Mouse (Mus musculus): ENCODE results near the gene Tmem80. TPM values are rescaled to one million over a fixed set of nuclear protein-coding genes. Genes with fewer than 3 reads are reported as not detected.

Tmem80 gene
- polyA plus RNA-seq, 1 experiment from 2014 or later = 35.1 TPM

- ATAC-seq = no peak
- H3K9ac ChIP-seq = no peak overlapping the region
- no peaks in the 10 kb centered on the region for H3K9me3 ChIP-seq
- H3K4me1 ChIP-seq (replicated peaks) = peaks cover 21% of the 10 kb centered on the region; the same call in 1 of the 2 replicates
- H3K4me2 ChIP-seq (replicated peaks) = peak overlapping the region; percentile 33
- no peaks in the 10 kb centered on the region for H3K36me3 ChIP-seq
- H3K27me3 ChIP-seq (replicated peaks) = no peaks in the 10 kb centered on the region
- H3K27ac ChIP-seq = peak overlapping the region; percentile 76
- WGBS = 83% methylated on average over 2 of the region's 2 CpGs
- no peak overlapping the region for H3K4me3 ChIP-seq (replicated peaks)
Measured at GRCm38 (mm10) chr7:141343230-141343629, 15.7 kb downstream of the Tmem80 start.

DNA sequence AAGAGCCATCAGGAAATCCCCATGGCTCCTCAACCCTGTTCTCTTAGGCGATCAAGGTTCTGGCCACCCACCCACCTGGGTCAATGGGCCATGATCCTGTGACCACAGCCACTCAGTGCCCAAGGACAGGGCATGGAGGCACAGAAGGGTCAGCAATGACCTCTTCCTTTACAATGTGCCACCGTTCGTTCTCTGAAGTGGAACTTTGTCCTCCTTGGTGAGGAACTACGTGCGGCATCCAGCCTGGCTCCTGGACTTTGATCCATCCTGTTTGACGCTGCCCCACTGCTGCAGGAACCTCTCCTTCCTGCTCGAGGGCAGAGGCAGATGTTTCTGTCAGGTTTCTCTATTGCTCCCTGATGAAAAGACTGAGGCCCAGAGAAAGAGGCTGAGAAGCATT, 16.2 kb downstream of the Tmem80 start:
- peak overlapping the region; percentile 33 for H3K4me2 ChIP-seq (replicated peaks)
- no peaks in the 10 kb centered on the region for H3K36me3 ChIP-seq
- ATAC-seq = peak; percentile 50
- no peak overlapping the region for H3K9ac ChIP-seq
- peak overlapping the region; percentile 76 for H3K27ac ChIP-seq
- 56% methylated on average over 7 of the region's 7 CpGs for WGBS
- no peaks in the 10 kb centered on the region for H3K9me3 ChIP-seq
- H3K4me1 ChIP-seq (replicated peaks) = peaks cover 19% of the 10 kb centered on the region; the same call in 1 of the 2 replicates
- H3K27me3 ChIP-seq (replicated peaks) = no peaks in the 10 kb centered on the region
- no peak overlapping the region for H3K4me3 ChIP-seq (replicated peaks)

DNA sequence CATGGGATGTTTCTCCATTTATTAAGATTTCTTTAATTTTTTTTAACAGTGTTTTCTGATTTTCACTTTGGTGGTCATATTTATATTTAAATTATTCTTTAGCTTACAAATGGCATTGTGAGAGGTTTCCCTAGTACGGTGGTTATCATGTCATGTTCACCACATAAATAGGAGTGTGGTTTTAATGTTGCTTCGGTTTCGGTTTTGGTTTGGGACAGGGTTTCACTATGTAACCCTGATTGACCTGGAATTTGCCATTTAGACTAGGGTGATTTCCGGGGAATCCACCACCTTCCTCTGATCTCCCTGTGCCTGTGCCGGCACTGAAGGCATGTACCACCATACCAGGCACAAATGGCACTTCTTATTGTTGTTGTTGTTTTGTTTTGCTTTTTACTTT, 17.2 kb downstream of the Tmem80 start:
- Histone ChIP-seq H3K27ac (no peak overlapping the region), H3K9me3 (no peaks in the 10 kb centered on the region), H3K9ac (no peak overlapping the region), H3K27me3 (replicated peaks) (no peaks in the 10 kb centered on the region), H3K4me3 (replicated peaks) (no peak overlapping the region), H3K4me2 (replicated peaks) (no peak overlapping the region), H3K4me1 (replicated peaks) (peaks cover 14% of the 10 kb centered on the region; the same call in 1 of the 2 replicates), H3K36me3 (no peaks in the 10 kb centered on the region)
- ATAC-seq = no peak
- 84% methylated on average over 5 of the region's 5 CpGs for WGBS

DNA sequence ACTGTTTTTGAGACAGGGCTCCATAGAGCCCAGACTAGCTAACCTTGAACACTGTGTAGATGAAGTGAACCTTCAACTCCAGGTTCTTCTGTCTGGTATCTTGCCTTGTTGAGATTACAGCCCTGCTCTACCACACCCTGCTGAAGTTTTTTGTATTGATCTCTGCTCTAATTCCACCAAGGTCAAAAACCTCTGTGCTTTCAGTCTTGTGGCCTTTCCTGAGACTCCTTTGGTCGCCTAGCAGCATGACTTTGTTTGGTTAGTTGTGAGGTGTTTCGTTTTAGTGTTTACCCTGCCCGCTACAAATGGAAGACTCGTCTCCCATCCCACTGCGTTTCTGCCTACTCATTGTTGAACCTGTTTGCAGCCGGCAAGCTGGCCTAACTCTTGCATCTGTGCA, 23.5 kb downstream of the Tmem80 start:
- 53% methylated on average over 6 of the region's 6 CpGs for WGBS
- 0 out of 2 replicates have a peak overlapping the region, but pooled peaks have one; percentile 27 for H3K27ac ChIP-seq

GRCm38 (mm10) chr7:141355051-141355450, 27.5 kb downstream of the Tmem80 start:
- no peaks in the 10 kb centered on the region for H3K36me3 ChIP-seq
- WGBS = 82% methylated on average over 8 of the region's 8 CpGs
- no peak for ATAC-seq
- H3K4me2 ChIP-seq (replicated peaks) = no peak overlapping the region
- H3K27me3 ChIP-seq (replicated peaks) = no peaks in the 10 kb centered on the region
- H3K27ac ChIP-seq = no peak overlapping the region
- H3K9me3 ChIP-seq = no peaks in the 10 kb centered on the region
- no peak overlapping the region for H3K4me3 ChIP-seq (replicated peaks)
- H3K4me1 ChIP-seq (replicated peaks) = 0 out of 2 replicates have a peak, but pooled peaks cover 3% of the 10 kb centered on the region
- H3K9ac ChIP-seq = no peak overlapping the region

More for the DNA sequence above, 23.5 kb downstream of the Tmem80 start:
- Histone ChIP-seq H3K36me3 (no peaks in the 10 kb centered on the region), H3K9me3 (no peaks in the 10 kb centered on the region), H3K27me3 (replicated peaks) (no peaks in the 10 kb centered on the region), H3K4me3 (replicated peaks) (no peak overlapping the region), H3K4me2 (replicated peaks) (no peak overlapping the region), H3K4me1 (replicated peaks) (0 out of 2 replicates have a peak, but pooled peaks cover 3% of the 10 kb centered on the region), H3K9ac (no peak overlapping the region)
- peak; percentile 76 for ATAC-seq

DNA sequence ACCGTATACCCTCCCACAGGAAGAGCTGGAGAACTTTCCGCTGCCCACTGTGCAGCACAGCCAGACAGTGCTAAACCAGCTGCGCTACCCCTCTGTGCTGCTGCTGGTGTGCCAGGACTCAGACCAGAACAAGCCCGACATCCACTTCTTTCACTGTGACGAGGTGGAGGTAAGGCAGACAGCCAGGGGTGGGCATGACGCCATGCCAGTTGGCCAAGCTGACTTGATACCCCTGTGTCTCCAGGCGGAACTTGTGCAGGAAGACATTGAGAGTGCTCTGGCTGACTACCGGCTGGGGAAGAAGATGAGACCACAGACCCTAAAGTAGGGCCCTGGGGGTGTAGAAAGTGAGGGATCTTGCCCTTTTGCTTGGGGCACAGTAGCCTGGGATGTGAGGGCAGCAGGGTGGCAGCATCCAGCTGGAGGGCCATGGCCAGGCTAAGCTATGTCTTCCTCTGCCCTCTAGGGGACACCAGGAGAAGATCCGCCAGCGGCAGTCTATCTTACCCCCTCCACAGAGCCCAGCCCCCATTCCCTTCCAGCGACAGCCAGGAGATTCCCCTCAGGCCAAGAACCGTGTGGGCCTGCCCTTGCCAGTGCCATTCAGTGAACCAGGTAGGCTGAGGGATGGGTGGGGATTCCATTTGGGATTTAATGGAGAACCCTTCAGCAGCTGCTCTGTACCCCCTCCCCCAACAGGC, 28.2 kb downstream of the Tmem80 start:
- H3K9ac ChIP-seq = no peak overlapping the region
- H3K4me3 ChIP-seq (replicated peaks) = no peak overlapping the region
- H3K4me1 ChIP-seq (replicated peaks) = 0 out of 2 replicates have a peak, but pooled peaks cover under 1% of the 10 kb centered on the region
- no peaks in the 10 kb centered on the region for H3K36me3 ChIP-seq
- no peak overlapping the region for H3K27ac ChIP-seq
- H3K27me3 ChIP-seq (replicated peaks) = no peaks in the 10 kb centered on the region; the same call in 1 of the 2 replicates
- H3K4me2 ChIP-seq (replicated peaks) = no peak overlapping the region
- ATAC-seq = no peak
- 60% methylated on average over 12 of the region's 12 CpGs for WGBS
- H3K9me3 ChIP-seq = no peaks in the 10 kb centered on the region

- no peak for ATAC-seq
- H3K27ac ChIP-seq = no peak overlapping the region
- H3K27me3 ChIP-seq (replicated peaks) = no peaks in the 10 kb centered on the region; the same call in 1 of the 2 replicates
- H3K4me1 ChIP-seq (replicated peaks) = peaks cover 10% of the 10 kb centered on the region; the same call in 1 of the 2 replicates
- no peaks in the 10 kb centered on the region for H3K9me3 ChIP-seq
- no peaks in the 10 kb centered on the region for H3K36me3 ChIP-seq
- no peak overlapping the region for H3K4me3 ChIP-seq (replicated peaks)
- H3K4me2 ChIP-seq (replicated peaks) = no peak overlapping the region
- H3K9ac ChIP-seq = no peak overlapping the region
- WGBS = 76% methylated on average over 14 of the region's 14 CpGs
Measured at GRCm38 (mm10) chr7:141356971-141357370, 29.4 kb downstream of the Tmem80 start.

GRCm38 (mm10) chr7:141361510-141361909, 34.0 kb downstream of the Tmem80 start:
- Histone ChIP-seq H3K4me3 (replicated peaks) (no peak overlapping the region), H3K36me3 (0 out of 2 replicates have a peak, but pooled peaks cover 2% of the 10 kb centered on the region), H3K27ac (peak overlapping the region; percentile 36; the same call in 1 of the 2 replicates), H3K4me2 (replicated peaks) (0 out of 2 replicates have a peak overlapping the region, but pooled peaks have one; percentile 9), H3K4me1 (replicated peaks) (peaks cover 10% of the 10 kb centered on the region; the same call in 1 of the 2 replicates), H3K27me3 (replicated peaks) (no peaks in the 10 kb centered on the region; the same call in 1 of the 2 replicates), H3K9me3 (no peaks in the 10 kb centered on the region), H3K9ac (no peak overlapping the region)
- peak; percentile 87 for ATAC-seq
- WGBS = 14% methylated on average over 24 of the region's 24 CpGs

GRCm38 (mm10) chr7:141363106-141363751, 35.7 kb downstream of the Tmem80 start:
- no peaks in the 10 kb centered on the region; the same call in 1 of the 2 replicates for H3K27me3 ChIP-seq (replicated peaks)
- H3K36me3 ChIP-seq = 0 out of 2 replicates have a peak, but pooled peaks cover 2% of the 10 kb centered on the region
- no peak overlapping the region for H3K4me3 ChIP-seq (replicated peaks)
- ATAC-seq = peak; percentile 52
- peaks cover 10% of the 10 kb centered on the region; the same call in 1 of the 2 replicates for H3K4me1 ChIP-seq (replicated peaks)
- no peak overlapping the region for H3K27ac ChIP-seq
- no peak overlapping the region for H3K4me2 ChIP-seq (replicated peaks)
- no peaks in the 10 kb centered on the region for H3K9me3 ChIP-seq
- 51% methylated on average over 4 of the region's 4 CpGs for WGBS
- no peak overlapping the region for H3K9ac ChIP-seq

DNA sequence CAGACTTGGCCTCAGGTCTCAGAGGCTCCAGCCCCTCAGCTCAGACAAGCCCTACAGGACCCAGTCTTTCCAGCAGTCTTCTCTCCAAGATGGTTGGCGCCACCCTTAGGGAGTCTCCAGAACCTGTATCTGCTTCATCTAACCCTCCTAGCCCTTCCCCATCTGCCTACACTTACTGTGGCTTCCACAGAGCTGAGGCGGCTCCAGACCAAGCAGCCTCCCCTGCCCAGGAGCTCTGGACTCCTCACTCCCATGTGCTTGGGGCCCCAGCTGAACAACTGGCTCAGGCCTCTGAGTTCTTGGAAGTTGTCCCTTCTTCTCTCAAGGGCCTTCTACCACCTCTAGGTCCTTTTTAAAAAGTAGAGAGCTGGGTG, 36.2 kb downstream of the Tmem80 start:
- no peak overlapping the region for H3K4me3 ChIP-seq (replicated peaks)
- no peak overlapping the region for H3K27ac ChIP-seq
- 70% methylated on average over 2 of the region's 2 CpGs for WGBS
- no peak overlapping the region for H3K4me2 ChIP-seq (replicated peaks)
- no peak overlapping the region for H3K9ac ChIP-seq
- H3K9me3 ChIP-seq = no peaks in the 10 kb centered on the region
- 0 out of 2 replicates have a peak, but pooled peaks cover 2% of the 10 kb centered on the region for H3K36me3 ChIP-seq
- peaks cover 10% of the 10 kb centered on the region; the same call in 1 of the 2 replicates for H3K4me1 ChIP-seq (replicated peaks)
- ATAC-seq = peak; percentile 7; the same call in 1 of the 2 replicates
- no peaks in the 10 kb centered on the region; the same call in 1 of the 2 replicates for H3K27me3 ChIP-seq (replicated peaks)

GRCm38 (mm10) chr7:141364349-141365048, 37.0 kb downstream of the Tmem80 start:
- no peak overlapping the region for H3K9ac ChIP-seq
- 80% methylated on average over 5 of the region's 5 CpGs for WGBS
- no peak; the same call in 1 of the 2 replicates for ATAC-seq

More at GRCm38 (mm10) chr7:141364349-141365048, 37.0 kb downstream of the Tmem80 start:
- Histone ChIP-seq H3K4me2 (replicated peaks) (no peak overlapping the region), H3K27ac (no peak overlapping the region), H3K4me3 (replicated peaks) (no peak overlapping the region), H3K36me3 (0 out of 2 replicates have a peak, but pooled peaks cover 2% of the 10 kb centered on the region), H3K4me1 (replicated peaks) (peaks cover 10% of the 10 kb centered on the region; the same call in 1 of the 2 replicates), H3K27me3 (replicated peaks) (no peaks in the 10 kb centered on the region; the same call in 1 of the 2 replicates), H3K9me3 (no peaks in the 10 kb centered on the region)
